Mouse (Mus musculus) liver, adult 2 months (tissue): ENCODE results near the gene Cckbr. TPM values are rescaled to one million over a fixed set of nuclear protein-coding genes. Genes with fewer than 3 reads are reported as not detected.

Experiments used
- DNase-seq: peaks from one replicate; pipeline ENCODE4 v3.0.0-alpha.2; 2011; ENCODE audit warnings: low read depth, low spot score; ENCODE audit errors: extremely low read depth
- H3K27ac ChIP-seq: fragments of 200-500 bp; replicated peaks from 2 replicates; pipeline ENCODE4 v1.5.1; 2012; ENCODE audit warnings: low read depth, mild to moderate bottlenecking, control low read depth, inconsistent platforms, low read length; ENCODE audit not compliant: insufficient read depth
- H3K27me3 ChIP-seq: fragments of 200-500 bp; 2 replicates; pipeline ENCODE4 v1.6.1; 2012; ENCODE audit warnings: mild to moderate bottlenecking, moderate library complexity, low read length, inconsistent platforms; ENCODE audit not compliant: control insufficient read depth, insufficient read depth
- H3K36me3 ChIP-seq: fragments of 200-500 bp; 2 replicates; pipeline ENCODE4 v1.6.1; 2012; ENCODE audit warnings: low read length, inconsistent platforms; ENCODE audit not compliant: control insufficient read depth, insufficient read depth
- H3K4me1 ChIP-seq: fragments of 200-500 bp; 2 replicates; pipeline ENCODE4 v1.6.1; 2011; ENCODE audit warnings: low read length; ENCODE audit not compliant: control insufficient read depth, insufficient read depth
- H3K4me3 ChIP-seq: fragments of 200-500 bp; 2 replicates; pipeline ENCODE4 v1.5.1; 2011; ENCODE audit warnings: low read depth, mild to moderate bottlenecking, control low read depth, low read length, moderate library complexity; ENCODE audit not compliant: insufficient read depth
- H3K79me2 ChIP-seq: fragments of 200-500 bp; 2 replicates; pipeline ENCODE4 v1.6.1; 2012; ENCODE audit warnings: inconsistent platforms, mild to moderate bottlenecking, low read length, moderate library complexity; ENCODE audit not compliant: control insufficient read depth, insufficient read depth
- H3K9ac ChIP-seq: fragments of 200-500 bp; 2 replicates; pipeline ENCODE4 v1.6.1; 2012; ENCODE audit warnings: low read depth, mild to moderate bottlenecking, control low read depth, inconsistent platforms, low read length
- CTCF ChIP-seq: fragments of 200-500 bp; IDR thresholded peaks from 2 replicates; pipeline ENCODE4 v1.5.1; 2011; ENCODE audit warnings: low read depth, low read length, control low read depth
- POLR2A ChIP-seq: fragments of 200-500 bp; IDR thresholded peaks from 2 replicates; pipeline ENCODE4 v1.6.1; 2011; ENCODE audit warnings: low read length, control low read depth; ENCODE audit not compliant: insufficient read depth; ENCODE audit errors: extremely low read depth
- WGBS: fragments of 180-500 bp; shearing (Covaris S2); methylation state at CpG from one replicate; pipeline ENCODE4 v1.1.7; 2018; 5-methylcytosine and 5-hydroxymethylcytosine counted together
- polyA plus RNA-seq: library from polyadenylated mRNA; depleted of rRNA; stranded (reverse); fragments of >200 nt; gene quantifications from 2 replicates; pipeline ENCODE4 v1.2.3, GENCODE M21; 2012
- total RNA-seq: library from RNA; depleted of rRNA; stranded (reverse); fragments of >200 nt; gene quantifications from 2 replicates; pipeline ENCODE4 v1.2.3, GENCODE M21; 2014

The Cckbr gene
- total and polyA plus RNA-seq, 2 experiments: not detected

DNA sequence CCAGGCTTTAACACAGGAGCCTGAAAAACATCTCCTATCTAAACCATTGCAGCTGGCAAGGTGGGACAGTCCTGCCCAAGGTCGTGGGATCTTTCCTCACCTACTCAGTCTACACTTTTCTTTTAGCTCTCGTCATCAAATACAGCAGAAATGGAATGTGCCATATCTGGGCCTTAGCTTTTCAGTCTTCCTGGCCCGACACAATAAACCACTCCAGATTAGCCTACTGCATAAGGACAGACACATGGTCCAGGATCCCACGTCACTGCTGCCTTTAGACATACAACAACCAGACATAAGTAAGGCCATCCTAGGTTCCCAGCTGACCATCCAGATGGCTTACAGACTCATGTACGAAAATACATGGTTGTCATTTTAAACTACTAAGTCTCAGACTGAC, 84.6 kb downstream of the Cckbr start:
- Histone ChIP-seq H3K27me3 (no peaks in the 10 kb centered on the region), H3K9ac (no peak overlapping the region), H3K4me1 (no peaks in the 10 kb centered on the region), H3K36me3 (no peaks in the 10 kb centered on the region), H3K79me2 (no peaks in the 10 kb centered on the region), H3K4me3 (no peak overlapping the region), H3K27ac (no peak overlapping the region)
- WGBS: 85% methylated on average over 5 of the region's 5 CpGs
- TF ChIP-seq CTCF (no peak), POLR2A (no peak)
- no peak for DNase-seq

- Histone ChIP-seq H3K36me3 (no peaks in the 10 kb centered on the region), H3K27me3 (no peaks in the 10 kb centered on the region), H3K27ac (no peak overlapping the region), H3K4me3 (no peak overlapping the region), H3K9ac (no peak overlapping the region), H3K4me1 (no peaks in the 10 kb centered on the region), H3K79me2 (no peaks in the 10 kb centered on the region)
- WGBS: 54% methylated on average over 5 of the region's 5 CpGs
- DNase-seq: no peak
- no peak for TF ChIP-seq CTCF
- TF ChIP-seq POLR2A: no peak
These were observed 88.3 kb downstream of the Cckbr start for GRCm38 (mm10) chr7:105513845-105514291.

- Histone ChIP-seq H3K4me3 (no peak overlapping the region), H3K79me2 (no peaks in the 10 kb centered on the region), H3K36me3 (no peaks in the 10 kb centered on the region), H3K27ac (no peak overlapping the region), H3K27me3 (no peaks in the 10 kb centered on the region), H3K4me1 (no peaks in the 10 kb centered on the region), H3K9ac (no peak overlapping the region)
- WGBS: 56% methylated on average over 5 of the region's 5 CpGs
- DNase-seq: no peak
- TF ChIP-seq POLR2A: no peak
- no peak for TF ChIP-seq CTCF
These were observed 89.0 kb downstream of the Cckbr start for GRCm38 (mm10) chr7:105514561-105514960.

GRCm38 (mm10) chr7:105515178-105515577, 89.6 kb downstream of the Cckbr start:
- no peak overlapping the region for H3K27ac ChIP-seq
- H3K27me3 ChIP-seq: no peaks in the 10 kb centered on the region
- DNase-seq: peak; percentile 24
- no peaks in the 10 kb centered on the region for H3K36me3 ChIP-seq
- H3K4me3 ChIP-seq: no peak overlapping the region
- H3K9ac ChIP-seq: no peak overlapping the region
- no peaks in the 10 kb centered on the region for H3K4me1 ChIP-seq
- 2% methylated on average over 5 of the region's 5 CpGs for WGBS
- peak; percentile 93 for TF ChIP-seq CTCF
- TF ChIP-seq POLR2A: no peak
- H3K79me2 ChIP-seq: no peaks in the 10 kb centered on the region

- Histone ChIP-seq H3K27me3 (no peaks in the 10 kb centered on the region), H3K4me1 (no peaks in the 10 kb centered on the region), H3K4me3 (no peak overlapping the region), H3K79me2 (no peaks in the 10 kb centered on the region), H3K36me3 (no peaks in the 10 kb centered on the region), H3K27ac (no peak overlapping the region), H3K9ac (no peak overlapping the region)
- WGBS: 39% methylated on average over 9 of the region's 9 CpGs
- no peak for TF ChIP-seq CTCF
- no peak for TF ChIP-seq POLR2A
- DNase-seq: peak; percentile 7
These were observed 91.3 kb downstream of the Cckbr start for GRCm38 (mm10) chr7:105516669-105517360.

- 83% methylated on average over 11 of the region's 11 CpGs for WGBS
- no peaks in the 10 kb centered on the region for H3K79me2 ChIP-seq
These were observed 93.8 kb downstream of the Cckbr start for GRCm38 (mm10) chr7:105519336-105519735.

More at GRCm38 (mm10) chr7:105519336-105519735, 93.8 kb downstream of the Cckbr start:
- H3K9ac ChIP-seq: no peak overlapping the region
- H3K27me3 ChIP-seq: no peaks in the 10 kb centered on the region
- H3K4me3 ChIP-seq: no peak overlapping the region
- no peak overlapping the region for H3K27ac ChIP-seq
- no peak for DNase-seq
- H3K36me3 ChIP-seq: no peaks in the 10 kb centered on the region
- H3K4me1 ChIP-seq: no peaks in the 10 kb centered on the region
- TF ChIP-seq POLR2A (no peak), CTCF (no peak)
